Mouse (Mus musculus) heart, adult 18-20 months (tissue): Measurements from ENCODE around the gene Gm14525. TPM values are rescaled to one million over a fixed set of nuclear protein-coding genes. Genes with fewer than 3 reads are reported as not detected.
"Not testable (repeated sequence)": the region's sequence is repeated elsewhere in the genome, so short reads cannot be mapped to it uniquely, and the experiment has no call there.

ENCODE experiments used
- DNase-seq, 2 experiments: peaks; one replicate each; pipeline ENCODE4 v3.0.0; 2021 to 2022; ENCODE audit warnings: mixed read lengths in 1 of 2
- long read RNA-seq, 2 experiments: library from polyadenylated mRNA; stranded (forward); transcript quantifications; one replicate each; pipeline ENCODE4 v2.0.0; 2021
- total RNA-seq, 2 experiments: library from RNA; stranded (reverse); gene quantifications; 2 replicates each; pipeline ENCODE4 v1.2.3; 2021

The Gm14525 gene
- total RNA-seq, result not detected
- long read RNA-seq, experiment 1, result 0 reads
- long read RNA-seq, experiment 2, result 0 reads

DNA sequence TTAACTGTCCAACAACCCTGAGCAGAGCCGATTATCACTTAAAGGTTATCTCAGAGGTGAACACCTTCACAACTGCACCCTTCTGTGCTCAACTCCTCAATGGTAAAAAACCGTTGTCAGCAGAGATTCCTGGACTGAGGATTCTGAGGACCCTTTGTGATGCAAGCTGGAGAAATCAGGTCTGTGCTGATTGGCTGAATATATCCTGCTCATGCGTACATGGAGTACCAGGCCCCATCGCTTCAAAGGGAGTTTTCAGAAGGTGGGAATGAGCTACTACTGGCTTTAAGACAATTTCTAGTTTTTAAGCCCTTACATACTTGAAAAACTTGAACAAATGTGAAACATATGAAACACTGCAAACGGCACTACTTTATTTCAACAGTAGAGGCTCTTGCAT lies at the start of gene Gm14525:
TSS of gene Gm14525 (minus strand) at position 101 of the 400 bp plus-strand sequence.
- DNase-seq, result not testable (repeated sequence)

Other genes starting within 250 kb of the Gm14525 start
- gene Slx, start 157.1 kb downstream of the Gm14525 start, total RNA-seq, result not detected
- not detected for gene Gm6121, start 233.1 kb upstream of the Gm14525 start, total RNA-seq